Mouse (Mus musculus) liver, adult 2 months (tissue): ENCODE data around the gene Il25. TPM values are rescaled to one million over a fixed set of nuclear protein-coding genes. Genes with fewer than 3 reads are reported as not detected.

Experiments
- DNase-seq: peaks from one replicate; pipeline ENCODE4 v3.0.0-alpha.2; 2011; ENCODE audit warnings: low read depth, low spot score; ENCODE audit errors: extremely low read depth
- H3K27ac ChIP-seq: fragments of 200-500 bp; replicated peaks from 2 replicates; pipeline ENCODE4 v1.5.1; 2012; ENCODE audit warnings: low read depth, mild to moderate bottlenecking, control low read depth, inconsistent platforms, low read length; ENCODE audit not compliant: insufficient read depth
- H3K27me3 ChIP-seq: fragments of 200-500 bp; 2 replicates; pipeline ENCODE4 v1.6.1; 2012; ENCODE audit warnings: mild to moderate bottlenecking, moderate library complexity, low read length, inconsistent platforms; ENCODE audit not compliant: control insufficient read depth, insufficient read depth
- H3K36me3 ChIP-seq: fragments of 200-500 bp; 2 replicates; pipeline ENCODE4 v1.6.1; 2012; ENCODE audit warnings: low read length, inconsistent platforms; ENCODE audit not compliant: control insufficient read depth, insufficient read depth
- H3K4me1 ChIP-seq: fragments of 200-500 bp; 2 replicates; pipeline ENCODE4 v1.6.1; 2011; ENCODE audit warnings: low read length; ENCODE audit not compliant: control insufficient read depth, insufficient read depth
- H3K4me3 ChIP-seq: fragments of 200-500 bp; 2 replicates; pipeline ENCODE4 v1.5.1; 2011; ENCODE audit warnings: low read depth, mild to moderate bottlenecking, control low read depth, low read length, moderate library complexity; ENCODE audit not compliant: insufficient read depth
- H3K79me2 ChIP-seq: fragments of 200-500 bp; 2 replicates; pipeline ENCODE4 v1.6.1; 2012; ENCODE audit warnings: inconsistent platforms, mild to moderate bottlenecking, low read length, moderate library complexity; ENCODE audit not compliant: control insufficient read depth, insufficient read depth
- H3K9ac ChIP-seq: fragments of 200-500 bp; 2 replicates; pipeline ENCODE4 v1.6.1; 2012; ENCODE audit warnings: low read depth, mild to moderate bottlenecking, control low read depth, inconsistent platforms, low read length
- CTCF ChIP-seq: fragments of 200-500 bp; IDR thresholded peaks from 2 replicates; pipeline ENCODE4 v1.5.1; 2011; ENCODE audit warnings: low read depth, low read length, control low read depth
- POLR2A ChIP-seq: fragments of 200-500 bp; IDR thresholded peaks from 2 replicates; pipeline ENCODE4 v1.6.1; 2011; ENCODE audit warnings: low read length, control low read depth; ENCODE audit not compliant: insufficient read depth; ENCODE audit errors: extremely low read depth
- WGBS: fragments of 180-500 bp; shearing (Covaris S2); methylation state at CpG from one replicate; pipeline ENCODE4 v1.1.7; 2018; 5-methylcytosine and 5-hydroxymethylcytosine counted together
- polyA plus RNA-seq: library from polyadenylated mRNA; depleted of rRNA; stranded (reverse); fragments of >200 nt; gene quantifications from 2 replicates; pipeline ENCODE4 v1.2.3, GENCODE M21; 2012
- total RNA-seq: library from RNA; depleted of rRNA; stranded (reverse); fragments of >200 nt; gene quantifications from 2 replicates; pipeline ENCODE4 v1.2.3, GENCODE M21; 2014

The Il25 gene
- total and polyA plus RNA-seq, 2 experiments = not detected

- Histone ChIP-seq H3K9ac (no peak overlapping the region), H3K79me2 (no peaks in the 10 kb centered on the region), H3K36me3 (no peaks in the 10 kb centered on the region), H3K27me3 (peaks cover 13% of the 10 kb centered on the region), H3K27ac (no peak overlapping the region), H3K4me1 (no peaks in the 10 kb centered on the region), H3K4me3 (no peak overlapping the region)
- no peak for DNase-seq
- 75% methylated on average over 7 of the region's 7 CpGs for WGBS
- TF ChIP-seq POLR2A (no peak), CTCF (no peak)
Observed at GRCm38 (mm10) chr14:54908682-54909081, 23.8 kb upstream of the Il25 start.

DNA sequence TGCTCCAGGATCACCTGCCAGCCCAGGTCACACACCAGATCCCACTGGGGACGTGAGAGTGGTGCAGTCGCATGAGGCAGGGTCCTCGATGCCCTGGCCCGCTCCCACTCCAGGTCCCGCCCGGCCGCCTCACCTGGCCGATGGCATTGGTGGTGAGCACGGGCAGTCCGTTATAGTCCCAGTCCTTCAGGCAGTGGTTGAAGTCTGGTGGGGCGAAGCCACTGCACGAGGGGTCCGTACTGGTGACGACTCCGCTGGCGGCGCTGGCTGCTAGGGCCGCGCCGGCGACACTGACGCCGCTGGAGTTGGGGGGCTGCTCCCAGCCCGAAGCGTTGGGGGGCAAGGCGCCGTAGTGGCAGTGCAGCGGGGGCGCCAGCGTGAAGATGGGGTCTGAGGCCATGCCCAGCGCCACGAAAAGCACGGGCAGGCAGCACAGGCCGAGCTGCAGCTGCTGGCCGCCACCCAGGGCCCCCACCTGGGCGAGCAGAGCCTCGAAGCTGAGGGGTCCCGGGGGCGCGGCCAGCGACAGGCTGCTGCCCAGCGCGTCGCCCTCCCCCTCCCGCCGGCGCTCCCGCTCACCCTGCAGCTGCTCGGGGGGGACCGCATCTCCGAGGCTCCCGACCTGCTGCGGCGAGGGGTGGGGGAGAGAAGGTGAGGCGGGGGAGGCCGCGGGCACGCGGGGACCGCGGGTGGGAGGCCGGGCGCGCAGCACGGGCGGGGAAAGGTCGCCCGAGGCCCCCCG, 20.2 kb upstream of the Il25 start:
- H3K79me2 ChIP-seq = no peaks in the 10 kb centered on the region
- no peaks in the 10 kb centered on the region for H3K36me3 ChIP-seq
- no peak overlapping the region for H3K27ac ChIP-seq
- no peaks in the 10 kb centered on the region for H3K4me1 ChIP-seq
- 9% methylated on average over 59 of the region's 69 CpGs for WGBS
- H3K9ac ChIP-seq = peak overlapping the region; percentile 64
- no peak for TF ChIP-seq POLR2A
- peak overlapping the region; percentile 61 for H3K4me3 ChIP-seq
- peaks cover 13% of the 10 kb centered on the region for H3K27me3 ChIP-seq
- no peak for DNase-seq

GRCm38 (mm10) chr14:54912886-54913285, 19.6 kb upstream of the Il25 start, which contains the start of gene Slc22a17:
Slc22a17 (minus strand) TSS chr14:54913132.
- Histone ChIP-seq H3K4me3 (peak within 1 kb of the TSS; percentile 61), H3K36me3 (no peaks in the 10 kb centered on the region), H3K4me1 (no peaks in the 10 kb centered on the region), H3K27ac (no peak within 1 kb of the TSS), H3K27me3 (peaks cover 13% of the 10 kb centered on the region), H3K79me2 (no peaks in the 10 kb centered on the region), H3K9ac (peak within 1 kb of the TSS; percentile 64)
- TF ChIP-seq CTCF (no peak), POLR2A (0 out of 2 replicates have a peak, but pooled peaks have one; percentile 21)
- WGBS = 1% methylated on average over 28 of the region's 28 CpGs
- no peak for DNase-seq

DNA sequence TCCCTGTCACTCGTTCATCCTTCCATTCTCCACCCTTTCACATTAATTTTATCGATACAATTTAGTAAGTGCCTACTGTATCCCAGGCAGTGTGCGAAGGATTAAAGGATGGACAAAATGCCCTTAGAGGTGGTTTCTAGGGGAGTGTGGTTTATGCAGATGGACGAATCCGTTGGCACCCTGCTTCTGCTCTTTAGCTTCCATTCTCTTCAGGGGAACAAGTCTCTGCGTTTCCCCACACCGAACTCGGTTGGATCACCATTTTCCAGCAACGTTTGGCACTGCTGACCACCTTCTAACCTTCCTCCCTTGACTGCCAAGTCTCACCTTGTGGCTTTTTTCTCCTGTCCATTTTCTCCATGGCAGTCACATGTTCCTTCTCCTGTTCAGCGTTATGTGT, 19.2 kb upstream of the Il25 start:
- H3K4me3 ChIP-seq = peak overlapping the region; percentile 61
- H3K36me3 ChIP-seq = no peaks in the 10 kb centered on the region
- no peak overlapping the region for H3K9ac ChIP-seq
- no peaks in the 10 kb centered on the region for H3K4me1 ChIP-seq
- H3K27ac ChIP-seq = no peak overlapping the region
- no peaks in the 10 kb centered on the region for H3K79me2 ChIP-seq
- 33% methylated on average over 10 of the region's 10 CpGs for WGBS
- DNase-seq = no peak
- no peak for TF ChIP-seq POLR2A
- H3K27me3 ChIP-seq = peaks cover 13% of the 10 kb centered on the region

- no peaks in the 10 kb centered on the region for H3K4me1 ChIP-seq
- no peak for DNase-seq
- no peak overlapping the region for H3K4me3 ChIP-seq
- WGBS = 86% methylated on average over 16 of the region's 16 CpGs
- H3K27ac ChIP-seq = no peak overlapping the region
- TF ChIP-seq CTCF (no peak), POLR2A (no peak)
- no peak overlapping the region for H3K9ac ChIP-seq
- H3K27me3 ChIP-seq = no peaks in the 10 kb centered on the region
- H3K79me2 ChIP-seq = no peaks in the 10 kb centered on the region
- H3K36me3 ChIP-seq = no peaks in the 10 kb centered on the region
Observed at GRCm38 (mm10) chr14:54920076-54920685, 12.3 kb upstream of the Il25 start.
